Mouse (Mus musculus) spleen, adult 18-20 months (tissue): Measurements from ENCODE around the gene Tpbpb.
A peak's percentile ranks its signal among the peaks of the same experiment; 100 is the strongest.
"Not testable (repeated sequence)": the region's sequence is repeated elsewhere in the genome, so short reads cannot be mapped to it uniquely, and the experiment has no call there.

ENCODE experiments used
- DNase-seq, 2 experiments: peaks; one replicate each; pipeline ENCODE4 v3.0.0; 2022; ENCODE audit warnings: mixed read lengths in 2 of 2

Tpbpb gene

GRCm38 (mm10) chr13:60904780-60905179 lies at the start of gene Tpbpb:
Gene Tpbpb, minus strand, starts transcription at chr13:60904880.
- not testable (repeated sequence) for DNase-seq

- not testable (repeated sequence) for DNase-seq
Measured at GRCm38 (mm10) chr13:60941884-60942283, 37.2 kb upstream of the Tpbpb start, which contains the start of gene Tpbpa. Gene Tpbpa, minus strand, starts transcription at chr13:60941984.

- no peak for DNase-seq
Measured at GRCm38 (mm10) chr13:60936500-60936901, 31.8 kb upstream of the Tpbpb start, which contains the start of the genes Gm49391 and Ctla2a. Gene Gm49391, minus strand, starts transcription at chr13:60936571. Gene Ctla2a, minus strand, starts transcription at chr13:60936625.

DNA sequence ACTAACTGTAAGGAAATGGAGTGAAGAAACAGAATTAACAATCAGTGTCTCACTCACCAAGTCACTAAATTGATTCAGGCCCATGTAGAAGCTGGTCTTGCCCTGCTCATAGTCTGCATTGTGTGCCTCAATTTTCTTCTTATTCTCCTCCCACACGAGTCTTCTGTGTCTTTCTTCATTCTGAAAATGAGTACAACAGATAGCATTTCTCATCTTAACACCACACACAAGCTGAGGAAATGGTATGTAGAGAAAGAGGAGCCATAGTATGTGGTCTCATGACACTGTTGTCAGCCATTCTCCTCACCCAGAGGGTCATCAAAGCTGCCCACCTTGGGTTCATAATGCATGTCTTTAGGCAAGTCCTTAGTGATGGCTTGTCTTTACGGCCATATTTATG lies 30.8 kb upstream of the Tpbpb start, which contains the start of gene Gm49393:
Gm49393 (minus strand) TSS at position 101 of the 400 bp plus-strand sequence.
- DNase-seq = not testable (repeated sequence)

- DNase-seq = peak; percentile 9 to 14
Measured at GRCm38 (mm10) chr13:60897328-60897727, 7.4 kb downstream of the Tpbpb start, which contains the start of gene Ctla2b. Gene Ctla2b, minus strand, starts transcription at chr13:60897447.

DNA sequence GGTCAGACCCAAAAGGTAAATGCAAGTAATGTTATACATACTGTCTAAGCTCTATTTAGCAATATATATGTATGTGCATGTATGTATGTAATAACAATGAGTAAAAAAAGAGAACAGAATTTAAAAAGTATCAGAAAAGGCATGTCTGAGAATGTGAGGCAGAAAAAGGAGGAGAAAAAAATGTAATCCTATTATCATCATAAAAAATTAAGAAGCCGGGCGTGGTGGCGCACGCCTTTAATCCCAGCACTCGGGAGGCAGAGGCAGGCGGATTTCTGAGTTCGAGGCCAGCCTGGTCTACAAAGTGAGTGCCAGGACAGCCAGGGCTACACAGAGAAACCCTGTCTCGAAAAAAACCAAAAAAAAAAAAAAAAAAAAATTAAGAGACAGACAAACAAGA lies 7.9 kb downstream of the Tpbpb start, which contains the start of gene Gm49392:
Gm49392 (minus strand) TSS at position 101 of the 400 bp plus-strand sequence.
- not testable (repeated sequence) for DNase-seq

DNA sequence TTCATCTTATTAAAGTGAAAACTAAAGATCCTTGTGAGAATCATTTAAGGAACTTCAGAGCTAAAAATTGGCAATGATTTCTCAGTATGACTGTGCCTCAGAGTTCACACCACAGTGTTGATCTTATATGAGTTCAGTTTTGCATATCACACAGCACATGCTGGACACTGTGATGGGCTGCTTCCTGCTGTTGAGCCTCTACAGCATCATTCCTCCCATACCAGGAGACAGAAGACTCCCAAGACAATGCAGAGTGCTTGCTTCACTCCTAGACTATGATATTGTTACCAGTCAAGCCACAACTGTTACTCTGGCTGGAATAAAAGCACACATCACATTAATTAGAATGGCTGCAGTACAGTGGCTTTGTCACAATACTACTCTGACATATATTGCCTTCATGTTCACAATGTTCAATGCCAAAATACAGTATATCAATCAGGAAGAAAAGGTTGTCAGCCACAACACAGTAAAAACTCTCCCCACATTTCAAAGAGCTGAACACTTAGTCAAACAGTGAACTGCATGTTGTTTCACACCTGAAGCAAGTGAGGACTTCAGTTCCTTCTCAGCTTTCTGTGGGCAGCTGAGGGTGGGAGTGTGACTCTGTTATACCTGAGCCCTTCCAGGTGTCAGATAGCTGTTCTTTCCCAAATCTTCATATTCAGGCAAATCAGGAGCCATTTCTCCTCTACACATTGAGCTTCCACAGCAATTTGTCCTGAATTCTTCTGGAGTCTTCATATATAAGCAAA lies 9.1 kb downstream of the Tpbpb start:
- DNase-seq = no peak

- DNase-seq = no peak
Measured at GRCm38 (mm10) chr13:60892301-60892700, 12.4 kb downstream of the Tpbpb start.

DNA sequence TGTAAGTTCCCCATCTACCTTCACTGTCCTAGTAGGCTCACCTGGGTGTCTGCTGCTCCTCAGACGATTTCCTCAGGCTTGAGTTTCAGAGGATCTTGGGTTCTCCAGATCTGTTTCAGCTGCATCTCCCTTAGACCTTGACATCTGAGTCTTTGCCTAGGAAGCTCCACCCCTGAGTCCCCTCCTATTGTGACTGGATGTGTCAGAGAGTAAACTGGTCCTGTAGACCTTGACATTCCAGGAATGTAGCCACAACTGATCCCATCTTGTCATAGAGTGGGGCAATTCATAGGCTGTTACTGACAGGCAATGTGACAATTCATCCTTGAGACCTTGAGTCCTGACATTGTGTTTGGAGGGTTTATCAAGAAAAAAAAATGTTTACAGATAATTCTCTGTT lies 40.4 kb downstream of the Tpbpb start, which contains the start of gene 4930486L24Rik:
4930486L24Rik (minus strand) TSS at position 195 of the 400 bp plus-strand sequence.
- DNase-seq = no peak
